Mouse (Mus musculus) stomach, postnatal 0 days (tissue): ENCODE data around the gene Snrpe.
A peak's percentile ranks its signal among the peaks of the same experiment; 100 is the strongest.

ENCODE experiments used
- CTCF ChIP-seq: IDR thresholded peaks from 2 replicates; pipeline ENCODE4 v1.5.1; 2016; ENCODE audit warnings: antibody characterized with exemption, low read depth, mild to moderate bottlenecking, moderate library complexity
- EP300 ChIP-seq: optimal IDR thresholded peaks from 2 replicates; pipeline ENCODE3; 2016; ENCODE audit warnings: antibody characterized with exemption

GRCm38 (mm10) chr1:133632168-133632567, 22.1 kb upstream of the Snrpe start:
- TF ChIP-seq CTCF = peak; percentile 58
- TF ChIP-seq EP300 = no peak
